Mouse (Mus musculus) left cerebral cortex, adult 2 months (tissue): ENCODE measurements around the gene Bcas3. TPM values are rescaled to one million over a fixed set of nuclear protein-coding genes. Genes with fewer than 3 reads are reported as not detected.

Experiments
- DNase-seq, 2 experiments: peaks; one replicate each; pipeline ENCODE4 v3.0.0; 2021 to 2022; ENCODE audit warnings: low spot score in 2 of 2, mixed read lengths in 1 of 2; ENCODE audit errors: extremely low spot score in 1 of 2
- H3K27ac ChIP-seq: fragments of 200-600 bp; 2 replicates; pipeline ENCODE4 v1.8.1; 2022
- H3K4me3 ChIP-seq: fragments of 200-600 bp; 2 replicates; pipeline ENCODE4 v1.8.1; 2022
- CTCF ChIP-seq: fragments of 200-600 bp; IDR thresholded peaks from 2 replicates; pipeline ENCODE4 v1.8.1; 2022; ENCODE audit warnings: antibody characterized with exemption, mild to moderate bottlenecking, moderate library complexity
- intact Hi-C: fragments of 180-260 bp; cut with DNase I; formaldehyde crosslinking; loops from one replicate; pipeline ENCODE4 v1.15.1; 2025
- total RNA-seq, 2 experiments: library from RNA; stranded (reverse); gene quantifications; 2 replicates each; pipeline ENCODE4 v1.2.3; 2021

The Bcas3 gene
- total RNA-seq, 2 experiments from 2014 or later, result 69.1 to 73.0 TPM

DNA sequence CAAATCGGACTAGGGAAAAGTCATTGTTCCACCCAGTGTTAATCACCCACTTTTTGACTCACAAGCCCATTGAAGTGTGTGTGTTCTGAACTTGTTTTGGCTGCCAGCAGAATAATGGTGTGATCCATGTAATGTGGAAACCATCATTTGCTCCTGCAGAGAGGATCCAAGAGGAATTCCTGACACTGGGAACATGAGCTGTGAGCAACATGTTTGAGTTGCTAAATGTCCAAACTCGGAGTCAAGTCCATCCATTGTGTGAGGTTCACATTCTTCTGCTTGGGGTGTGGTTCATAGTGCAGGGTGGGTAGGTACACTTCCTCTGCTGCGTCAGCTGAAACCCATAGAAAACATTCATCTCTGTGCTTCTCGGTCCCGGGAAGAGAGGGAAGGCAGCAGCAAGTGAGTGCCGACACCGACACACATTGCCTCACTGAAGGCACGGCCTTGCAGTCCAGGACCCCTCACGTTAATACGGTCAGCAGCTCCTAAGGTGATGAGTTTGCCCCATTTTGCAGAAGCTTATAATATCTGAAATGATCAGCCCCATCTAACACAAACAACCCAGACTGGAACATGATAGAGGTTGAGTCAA is 320.0 kb downstream of the Bcas3 start:
- no peak for TF ChIP-seq CTCF
- intact Hi-C loops, result no loop called here

DNA sequence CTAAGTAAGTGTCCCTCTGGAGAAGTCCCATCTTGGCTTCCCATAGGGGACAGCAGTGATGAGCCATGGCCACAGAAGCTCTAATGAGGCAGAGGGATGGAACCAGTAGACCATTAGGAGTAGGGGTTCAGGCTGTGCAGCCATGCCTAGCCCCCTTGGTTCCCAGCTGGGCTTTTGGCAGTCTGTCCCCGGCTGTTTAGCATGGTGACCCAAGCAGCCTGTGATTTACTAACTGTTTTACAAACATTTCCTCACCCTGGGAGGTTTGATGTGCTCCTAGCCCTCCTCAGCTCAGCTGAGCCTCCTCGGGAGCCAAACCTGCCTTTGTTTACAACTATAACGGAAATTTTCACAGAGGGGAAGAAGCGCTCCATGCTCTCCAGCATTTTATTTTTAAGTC is 322.3 kb downstream of the Bcas3 start:
- TF ChIP-seq CTCF, result no peak
- intact Hi-C loops, result no loop called here
- DNase-seq, result no peak
- Histone ChIP-seq H3K27ac (no peak overlapping the region), H3K4me3 (no peak overlapping the region)

More for the DNA sequence above, 320.0 kb downstream of the Bcas3 start:
- no peak for DNase-seq
- H3K27ac ChIP-seq, result no peak overlapping the region
- H3K4me3 ChIP-seq, result no peak overlapping the region

DNA sequence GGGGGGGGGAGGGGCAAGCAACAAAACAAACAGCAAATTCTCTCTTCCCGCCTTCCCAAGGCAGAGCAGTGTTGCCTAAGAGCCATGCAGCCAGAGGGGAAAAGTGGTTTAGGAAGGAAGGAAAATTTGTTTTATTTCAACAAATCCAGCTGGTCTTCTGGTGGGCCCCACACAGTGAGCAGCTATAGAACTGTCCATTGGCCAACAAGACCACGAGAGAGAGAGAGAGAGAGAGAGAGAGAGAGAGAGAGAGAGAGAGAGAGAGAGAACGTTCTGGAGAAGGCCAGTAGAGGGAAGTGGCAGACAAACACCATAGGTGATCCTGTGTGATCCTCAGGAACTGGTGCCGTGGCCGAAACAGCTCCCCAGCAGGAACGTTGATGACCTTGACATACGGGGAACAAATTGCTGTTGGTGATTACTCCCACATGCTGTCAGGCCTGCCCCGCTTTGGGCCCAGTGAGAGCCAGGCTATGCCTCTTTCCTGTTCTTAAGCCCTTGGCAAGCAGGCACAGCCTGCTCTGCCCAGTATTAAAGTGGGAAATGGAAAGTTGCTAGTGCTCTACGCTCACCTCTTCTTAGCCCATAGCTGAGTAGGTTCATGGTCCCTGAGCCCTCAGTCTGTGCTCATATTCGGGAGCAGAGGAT is 323.5 kb downstream of the Bcas3 start:
- H3K27ac ChIP-seq, result no peak overlapping the region
- DNase-seq, result no peak
- intact Hi-C loops, result no loop called here
- no peak overlapping the region for H3K4me3 ChIP-seq
- TF ChIP-seq CTCF, result no peak

DNA sequence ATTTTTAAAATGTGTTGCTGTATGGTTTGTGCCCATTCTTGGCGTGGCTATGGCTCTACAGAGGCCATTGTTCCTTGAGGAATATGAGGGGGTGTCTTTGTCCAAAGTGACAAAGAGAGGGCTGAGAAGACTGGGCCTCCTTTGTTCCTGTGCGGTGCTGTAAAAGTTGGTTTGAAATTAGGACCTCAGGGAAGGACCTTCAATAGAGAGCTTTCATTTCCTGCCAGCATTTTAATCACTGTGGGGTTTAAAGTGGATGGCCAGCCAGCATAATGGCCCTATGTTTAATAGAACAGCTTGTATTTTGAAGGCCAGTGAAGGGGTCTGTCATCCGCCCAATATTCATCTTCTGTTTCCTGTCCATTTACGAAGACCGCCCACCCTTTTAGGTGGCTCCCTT is 325.7 kb downstream of the Bcas3 start:
- intact Hi-C loops, result no loop called here
- no peak for DNase-seq
- no peak overlapping the region for H3K4me3 ChIP-seq
- H3K27ac ChIP-seq, result no peak overlapping the region
- TF ChIP-seq CTCF, result no peak

DNA sequence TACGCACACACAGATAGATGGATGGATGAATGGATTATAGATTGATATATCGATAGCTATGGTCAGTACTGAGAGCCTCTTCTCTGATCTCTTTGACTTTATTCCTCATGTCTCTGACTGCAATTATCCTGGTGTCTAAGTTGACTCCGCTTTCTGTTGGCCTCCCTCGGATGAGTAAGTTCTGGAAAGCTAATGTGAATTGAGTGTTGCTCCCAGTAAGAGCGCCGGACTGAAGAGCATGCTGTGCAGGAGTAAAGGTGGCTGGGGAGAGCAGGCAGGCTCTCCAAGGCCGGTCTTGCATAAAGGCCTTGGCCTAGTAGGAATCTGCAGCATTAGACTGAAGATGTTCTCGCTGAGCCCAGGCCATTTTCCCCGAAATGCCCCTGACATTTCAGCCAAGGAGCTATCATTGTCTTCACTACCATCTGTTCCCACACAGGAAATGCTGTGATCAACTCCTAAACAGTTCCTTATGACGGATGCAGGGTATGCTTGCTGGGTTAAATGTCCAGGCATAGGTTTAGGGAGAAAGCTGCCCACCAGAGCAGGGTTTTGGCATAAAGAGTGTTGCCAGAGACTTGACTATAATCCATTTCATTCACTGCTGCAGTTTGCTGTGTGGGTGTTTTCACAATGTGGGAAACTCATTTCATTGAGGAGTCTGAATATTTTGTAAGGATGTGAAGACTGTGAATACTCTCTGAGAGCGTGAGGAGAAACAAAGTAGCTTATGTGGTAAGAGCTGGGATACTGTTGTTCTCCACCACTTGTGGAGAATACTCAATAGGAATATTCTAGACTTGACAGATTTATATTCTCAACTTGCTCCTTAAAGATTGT is 328.8 kb downstream of the Bcas3 start:
- no peak overlapping the region for H3K4me3 ChIP-seq
- TF ChIP-seq CTCF, result no peak
- no peak for DNase-seq
- intact Hi-C loops, result no loop called here
- H3K27ac ChIP-seq, result no peak overlapping the region

DNA sequence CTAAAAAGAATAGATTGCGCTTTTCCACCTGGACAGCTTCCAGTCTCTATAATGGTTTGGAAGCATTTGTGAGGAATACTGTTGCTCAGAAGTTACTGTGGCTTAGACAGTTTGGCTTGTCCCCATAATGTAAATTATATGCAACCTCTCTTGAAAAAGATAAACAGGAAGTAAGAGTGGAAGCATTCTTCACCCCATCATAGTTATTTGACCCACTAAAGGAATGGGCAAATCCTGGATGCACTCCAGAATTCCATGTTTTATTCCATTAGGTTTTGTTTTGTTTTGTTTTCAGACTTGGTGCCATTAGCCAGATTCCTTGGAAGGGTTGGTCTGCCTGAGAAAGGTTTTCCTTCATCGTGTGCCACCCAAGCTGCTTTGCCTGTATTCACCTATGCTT is 332.0 kb downstream of the Bcas3 start:
- intact Hi-C loops, result no loop called here
- no peak for TF ChIP-seq CTCF
- no peak for DNase-seq
- Histone ChIP-seq H3K4me3 (no peak overlapping the region), H3K27ac (no peak overlapping the region)

DNA sequence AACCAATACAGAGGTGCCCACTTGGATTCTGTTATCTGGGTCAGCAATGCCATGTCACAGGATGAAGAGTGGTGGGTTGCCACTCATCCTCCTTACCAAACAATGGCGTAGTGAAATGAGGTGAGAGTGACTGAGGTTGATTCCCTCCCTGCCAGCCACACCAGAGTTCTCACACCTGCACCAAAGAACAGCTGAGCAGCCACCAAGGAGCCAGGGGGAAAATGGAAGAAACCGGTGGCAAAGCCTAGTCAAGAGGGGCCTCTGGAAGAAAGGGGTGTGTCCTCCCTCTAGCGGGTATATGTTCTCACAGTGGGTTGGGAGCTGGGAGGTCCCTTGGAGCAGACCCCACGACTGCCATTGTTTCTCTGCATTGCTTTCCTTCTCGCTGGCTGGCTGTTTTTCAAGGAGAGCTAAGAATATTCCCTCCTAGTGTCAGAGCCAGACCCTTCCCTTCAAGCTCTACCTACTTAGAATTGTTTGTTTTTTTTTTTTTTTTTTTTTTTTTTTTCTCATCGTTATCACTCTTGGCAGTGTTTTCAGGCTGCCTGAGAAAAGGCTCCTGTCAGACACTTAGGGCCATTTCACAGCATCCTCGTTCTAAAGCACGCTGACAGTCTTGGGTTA is 335.0 kb downstream of the Bcas3 start:
- intact Hi-C loops, result no loop called here
- no peak for TF ChIP-seq CTCF
- Histone ChIP-seq H3K4me3 (no peak overlapping the region), H3K27ac (no peak overlapping the region)
- no peak for DNase-seq

DNA sequence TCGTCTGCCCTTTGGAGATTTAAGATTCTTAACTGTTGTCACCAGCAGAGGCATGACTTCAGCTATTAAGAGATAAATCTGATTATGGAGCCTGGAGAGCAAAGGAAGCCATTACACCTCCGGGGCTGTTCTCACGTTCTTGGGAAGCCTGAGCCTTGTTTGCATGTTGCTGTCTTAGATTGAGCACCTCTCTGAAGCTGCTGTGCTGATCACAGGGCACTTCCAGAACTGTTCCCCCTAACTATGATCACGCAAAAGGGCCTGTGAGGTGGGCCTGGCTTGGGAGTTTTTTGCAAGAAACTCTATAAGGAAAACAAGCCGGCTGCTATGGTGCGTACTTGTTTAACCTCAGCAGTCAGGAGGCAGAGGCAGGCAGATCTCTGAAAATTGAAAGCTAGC is 335.5 kb downstream of the Bcas3 start:
- intact Hi-C loops, result no loop called here

DNA sequence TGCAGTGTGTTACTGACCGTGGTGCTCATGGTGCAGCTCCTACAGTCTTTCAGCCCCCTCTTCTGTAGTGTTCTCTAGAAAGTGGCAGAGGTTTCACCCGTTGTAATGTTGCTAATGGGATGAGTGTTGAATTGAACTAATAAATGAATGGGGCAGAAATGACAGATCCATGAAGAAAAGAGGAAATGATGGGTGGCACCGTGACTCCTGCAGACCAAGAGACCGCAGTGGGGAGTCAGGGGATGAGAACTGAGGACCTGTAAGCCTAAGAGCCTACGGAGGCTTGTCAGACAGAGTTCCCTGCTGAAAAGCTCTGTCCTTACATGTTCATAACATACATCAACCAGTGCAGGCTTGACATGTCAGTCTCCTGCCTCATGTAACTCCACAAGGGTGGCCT is 336.3 kb downstream of the Bcas3 start:
- TF ChIP-seq CTCF, result no peak
- no peak for DNase-seq
- intact Hi-C loops, result no loop called here
- Histone ChIP-seq H3K27ac (no peak overlapping the region), H3K4me3 (no peak overlapping the region)

More for the DNA sequence above, 335.5 kb downstream of the Bcas3 start:
- H3K27ac ChIP-seq, result no peak overlapping the region
- no peak overlapping the region for H3K4me3 ChIP-seq
- DNase-seq, result no peak
- no peak for TF ChIP-seq CTCF

DNA sequence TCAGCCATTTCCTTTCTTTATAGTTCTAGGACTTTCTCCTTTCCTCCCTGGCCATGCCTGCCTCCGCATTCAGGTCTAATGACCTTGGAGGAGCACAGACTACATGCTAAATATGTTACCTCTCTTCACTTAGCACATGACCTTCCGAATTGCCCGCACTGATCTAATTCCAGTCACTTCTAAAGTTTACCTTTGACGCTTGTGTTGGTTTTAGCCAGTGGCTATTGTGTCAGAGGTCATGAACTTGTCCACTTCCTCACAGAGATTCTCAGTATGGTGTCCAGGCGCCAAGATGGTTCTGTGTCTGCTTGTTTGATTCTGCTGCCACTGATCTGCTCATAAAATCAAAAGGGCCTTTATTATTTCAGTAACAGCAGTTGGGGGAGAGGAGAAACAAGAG is 338.3 kb downstream of the Bcas3 start:
- intact Hi-C loops, result no loop called here
- Histone ChIP-seq H3K4me3 (no peak overlapping the region), H3K27ac (no peak overlapping the region)
- TF ChIP-seq CTCF, result no peak
- no peak for DNase-seq

DNA sequence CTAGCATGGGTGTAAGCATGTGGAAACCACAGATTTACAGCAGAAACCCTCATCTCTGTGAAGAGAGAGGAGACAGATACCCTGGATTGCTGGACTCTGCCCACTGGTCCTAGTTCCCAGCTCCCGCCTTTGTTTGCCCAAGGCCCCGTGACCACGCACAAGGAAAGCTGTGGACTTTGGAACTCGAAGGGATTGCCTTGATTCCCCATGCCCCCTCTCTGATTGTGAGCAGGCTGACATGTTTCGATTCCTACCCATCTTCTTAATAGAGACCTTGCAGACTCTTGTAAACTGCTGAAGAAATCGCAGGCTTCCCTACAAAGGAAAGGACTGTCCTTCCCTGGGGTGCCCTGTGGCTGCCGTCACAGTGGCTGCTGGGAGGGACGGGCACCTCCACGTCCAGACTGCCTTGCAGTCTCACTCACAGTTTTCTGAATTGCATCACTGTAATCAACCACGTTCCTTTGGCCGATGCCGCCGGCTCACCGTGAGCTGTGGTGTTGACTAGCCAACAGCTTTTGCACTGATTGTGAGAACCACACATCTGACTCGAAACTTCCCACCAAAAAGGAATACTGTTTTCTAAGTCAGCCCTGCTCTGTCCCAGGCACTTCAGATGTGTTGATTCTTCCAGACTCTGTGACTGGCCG is 342.8 kb downstream of the Bcas3 start:
- DNase-seq, result no peak
- no peak overlapping the region for H3K4me3 ChIP-seq
- no peak overlapping the region for H3K27ac ChIP-seq
- no peak for TF ChIP-seq CTCF
- intact Hi-C loops, result no loop called here
